Mouse (Mus musculus): ENCODE measurements around the gene Wrap73. TPM values are rescaled to one million over a fixed set of nuclear protein-coding genes. Genes with fewer than 3 reads are reported as not detected.

Wrap73 gene
- polyA plus RNA-seq, 1 experiment from 2014 or later: 46.3 TPM

GRCm38 (mm10) chr4:154163296-154163695, 21.1 kb downstream of the Wrap73 start:
- Histone ChIP-seq H3K36me3 (ENCODE audit: control insufficient read depth, insufficient read depth, low read length) (peaks cover 3% of the 10 kb centered on the region; the same call in 1 of the 2 replicates), H3K27me3 (ENCODE audit: control insufficient read depth, insufficient read depth, low read length) (0 out of 2 replicates have a peak, but pooled peaks cover 2% of the 10 kb centered on the region), H3K4me3 (ENCODE audit: low read depth, low read length) (no peak overlapping the region), H3K9ac (ENCODE audit: low read length) (no peak overlapping the region), H3K4me1 (ENCODE audit: control insufficient read depth, insufficient read depth, low read length) (peaks cover 13% of the 10 kb centered on the region), H3K9me3 (ENCODE audit: control insufficient read depth, low read length) (no peaks in the 10 kb centered on the region), H3K4me2 (no peak overlapping the region), H3K27ac (ENCODE audit: low read depth, low read length) (no peak overlapping the region)
- DNase-seq (ENCODE audit: low spot score, missing footprints) (peak; percentile 99), ATAC-seq (ENCODE audit: low FRiP score) (no peak)
- 12% methylated on average over 7 of the region's 7 CpGs for WGBS

DNA sequence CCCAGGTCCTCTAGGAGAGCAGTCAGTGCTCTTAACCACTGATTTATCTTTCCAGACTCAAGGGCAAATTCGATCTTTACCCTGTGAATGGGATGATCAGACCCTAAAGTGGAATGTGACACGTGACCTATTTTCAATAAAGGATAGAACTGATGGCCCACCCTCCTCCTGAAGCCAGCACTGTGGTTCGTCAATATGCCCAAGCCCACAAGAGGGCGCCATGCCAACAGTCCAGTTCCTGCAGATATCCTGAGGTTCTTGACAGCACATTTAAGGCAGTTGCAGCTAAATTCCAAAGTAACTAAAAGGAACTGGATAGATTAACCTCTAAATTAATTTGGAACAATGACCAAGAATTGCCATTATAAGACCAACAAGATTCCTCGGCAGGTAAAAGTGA, 24.9 kb downstream of the Wrap73 start:
- no peak overlapping the region for H3K9ac ChIP-seq (ENCODE audit: low read length)
- peaks cover 10% of the 10 kb centered on the region for H3K4me1 ChIP-seq (ENCODE audit: control insufficient read depth, insufficient read depth, low read length)
- DNase-seq (ENCODE audit: low spot score, missing footprints) (peak; percentile 96), ATAC-seq (ENCODE audit: low FRiP score) (no peak)
- WGBS: 25% methylated on average over 5 of the region's 5 CpGs
- no peak overlapping the region for H3K27ac ChIP-seq (ENCODE audit: low read depth, low read length)
- H3K9me3 ChIP-seq (ENCODE audit: control insufficient read depth, low read length): no peaks in the 10 kb centered on the region
- H3K27me3 ChIP-seq (ENCODE audit: control insufficient read depth, insufficient read depth, low read length): peaks cover 29% of the 10 kb centered on the region
- H3K36me3 ChIP-seq (ENCODE audit: control insufficient read depth, insufficient read depth, low read length): no peaks in the 10 kb centered on the region
- H3K4me3 ChIP-seq (ENCODE audit: low read depth, low read length): no peak overlapping the region
- no peak overlapping the region for H3K4me2 ChIP-seq

- Histone ChIP-seq H3K27me3 (ENCODE audit: control insufficient read depth, insufficient read depth, low read length) (peaks cover 29% of the 10 kb centered on the region), H3K4me2 (peak overlapping the region; percentile 95), H3K9me3 (ENCODE audit: control insufficient read depth, low read length) (no peaks in the 10 kb centered on the region), H3K9ac (ENCODE audit: low read length) (peak overlapping the region; percentile 39), H3K36me3 (ENCODE audit: control insufficient read depth, insufficient read depth, low read length) (no peaks in the 10 kb centered on the region), H3K4me3 (ENCODE audit: low read depth, low read length) (peak overlapping the region; percentile 57), H3K4me1 (ENCODE audit: control insufficient read depth, insufficient read depth, low read length) (peaks cover 16% of the 10 kb centered on the region), H3K27ac (ENCODE audit: low read depth, low read length) (no peak overlapping the region)
- 1% methylated on average over 15 of the region's 15 CpGs for WGBS
- DNase-seq (ENCODE audit: low spot score, missing footprints): peak; percentile 94
- ATAC-seq (ENCODE audit: low FRiP score): peak; percentile 45
Measured at GRCm38 (mm10) chr4:154170021-154170420, 27.8 kb downstream of the Wrap73 start.

DNA sequence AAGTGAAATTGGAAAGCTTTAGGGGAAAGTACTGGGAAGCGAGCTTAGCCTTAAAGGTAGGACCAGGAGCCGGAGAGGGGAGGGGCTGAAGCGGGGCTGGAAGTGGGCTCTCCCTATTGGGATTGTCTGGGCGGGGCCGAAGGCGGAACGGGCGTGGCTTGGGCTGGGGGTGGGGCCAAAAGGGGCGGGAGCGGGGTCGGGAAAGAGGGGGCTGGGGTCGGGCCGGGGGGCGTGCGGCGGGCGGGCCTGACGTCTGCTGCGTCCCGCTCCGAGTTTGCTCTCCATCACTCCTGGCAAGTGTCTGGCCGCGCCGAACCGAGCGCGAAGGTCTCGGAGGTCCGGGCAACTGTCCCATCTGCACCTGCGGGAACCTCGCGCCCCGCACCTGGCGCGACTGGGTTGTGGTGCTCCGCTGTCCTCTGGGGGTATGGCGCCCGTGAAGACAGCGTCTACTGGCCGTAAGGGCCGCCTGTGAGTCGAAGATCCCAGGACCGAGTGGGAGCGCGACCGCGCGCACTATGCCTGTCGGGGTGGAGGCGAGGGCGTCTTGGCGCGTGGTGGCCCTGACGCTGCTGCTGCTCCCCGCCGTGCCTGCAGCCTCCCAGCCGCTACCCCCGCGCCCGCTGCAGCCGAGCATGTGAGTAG, 28.5 kb downstream of the Wrap73 start, which contains the start of gene Megf6:
TSS of gene Megf6 (plus strand) at position 225 of the 645 bp plus-strand sequence.
- H3K4me3 ChIP-seq (ENCODE audit: low read depth, low read length): peak within 1 kb of the TSS; percentile 57
- H3K9ac ChIP-seq (ENCODE audit: low read length): peak within 1 kb of the TSS; percentile 73
- H3K27ac ChIP-seq (ENCODE audit: low read depth, low read length): no peak within 1 kb of the TSS; the same call in 1 of the 2 replicates
- H3K9me3 ChIP-seq (ENCODE audit: control insufficient read depth, low read length): no peaks in the 10 kb centered on the region
- WGBS: under 1% methylated on average over 48 of the region's 61 CpGs
- ATAC-seq (ENCODE audit: low FRiP score) (peak; percentile 86), DNase-seq (ENCODE audit: low spot score, missing footprints) (peak; percentile 98)
- H3K36me3 ChIP-seq (ENCODE audit: control insufficient read depth, insufficient read depth, low read length): no peaks in the 10 kb centered on the region
- H3K27me3 ChIP-seq (ENCODE audit: control insufficient read depth, insufficient read depth, low read length): peaks cover 29% of the 10 kb centered on the region
- H3K4me2 ChIP-seq: peak within 1 kb of the TSS; percentile 95
- H3K4me1 ChIP-seq (ENCODE audit: control insufficient read depth, insufficient read depth, low read length): peaks cover 16% of the 10 kb centered on the region

GRCm38 (mm10) chr4:154171151-154171930, 29.2 kb downstream of the Wrap73 start:
- Histone ChIP-seq H3K36me3 (ENCODE audit: control insufficient read depth, insufficient read depth, low read length) (no peaks in the 10 kb centered on the region), H3K9ac (ENCODE audit: low read length) (peak overlapping the region; percentile 73), H3K27me3 (ENCODE audit: control insufficient read depth, insufficient read depth, low read length) (peaks cover 29% of the 10 kb centered on the region), H3K4me1 (ENCODE audit: control insufficient read depth, insufficient read depth, low read length) (peaks cover 16% of the 10 kb centered on the region), H3K4me3 (ENCODE audit: low read depth, low read length) (peak overlapping the region; percentile 57), H3K4me2 (peak overlapping the region; percentile 95), H3K27ac (ENCODE audit: low read depth, low read length) (no peak overlapping the region; the same call in 1 of the 2 replicates), H3K9me3 (ENCODE audit: control insufficient read depth, low read length) (no peaks in the 10 kb centered on the region)
- WGBS: 1% methylated on average over 37 of the region's 37 CpGs
- ATAC-seq (ENCODE audit: low FRiP score) (peak; percentile 56), DNase-seq (ENCODE audit: low spot score, missing footprints) (peak; percentile 96)

GRCm38 (mm10) chr4:154171931-154172604, 29.9 kb downstream of the Wrap73 start:
- DNase-seq (ENCODE audit: low spot score, missing footprints) (peak; percentile 90), ATAC-seq (ENCODE audit: low FRiP score) (no peak)
- peak overlapping the region; percentile 73 for H3K9ac ChIP-seq (ENCODE audit: low read length)
- H3K4me2 ChIP-seq: peak overlapping the region; percentile 95
- peak overlapping the region; percentile 57 for H3K4me3 ChIP-seq (ENCODE audit: low read depth, low read length)
- H3K36me3 ChIP-seq (ENCODE audit: control insufficient read depth, insufficient read depth, low read length): no peaks in the 10 kb centered on the region
- WGBS: 42% methylated on average over 13 of the region's 13 CpGs
- no peak overlapping the region for H3K27ac ChIP-seq (ENCODE audit: low read depth, low read length)
- H3K4me1 ChIP-seq (ENCODE audit: control insufficient read depth, insufficient read depth, low read length): peaks cover 16% of the 10 kb centered on the region
- no peaks in the 10 kb centered on the region for H3K9me3 ChIP-seq (ENCODE audit: control insufficient read depth, low read length)
- H3K27me3 ChIP-seq (ENCODE audit: control insufficient read depth, insufficient read depth, low read length): peaks cover 29% of the 10 kb centered on the region

DNA sequence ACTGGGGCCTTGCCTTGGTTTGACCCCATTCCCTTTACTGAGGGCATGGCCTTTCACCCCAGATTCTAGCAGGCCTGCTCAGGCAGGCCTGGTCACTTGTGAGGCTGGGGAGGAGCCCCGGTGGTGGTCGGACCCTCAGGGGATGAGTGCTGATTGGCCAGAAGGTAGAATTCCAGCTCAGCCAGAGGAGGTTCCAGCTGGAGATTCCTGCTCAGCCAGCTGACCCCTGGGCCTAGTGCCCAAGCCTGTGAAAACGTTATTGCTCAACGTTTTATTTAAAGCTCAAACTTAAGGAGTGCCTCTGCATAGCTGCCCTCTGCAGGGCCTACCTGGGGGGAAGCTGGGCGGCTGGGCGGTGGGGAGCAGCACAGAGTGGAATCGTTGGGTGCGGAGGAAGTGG, 35.1 kb downstream of the Wrap73 start:
- no peaks in the 10 kb centered on the region for H3K9me3 ChIP-seq (ENCODE audit: control insufficient read depth, low read length)
- no peak overlapping the region for H3K27ac ChIP-seq (ENCODE audit: low read depth, low read length)
- H3K27me3 ChIP-seq (ENCODE audit: control insufficient read depth, insufficient read depth, low read length): no peaks in the 10 kb centered on the region; the same call in none of the 2 replicates
- ATAC-seq (ENCODE audit: low FRiP score) (no peak), DNase-seq (ENCODE audit: low spot score, missing footprints) (no peak)
- no peak overlapping the region for H3K4me2 ChIP-seq
- H3K4me3 ChIP-seq (ENCODE audit: low read depth, low read length): no peak overlapping the region
- H3K36me3 ChIP-seq (ENCODE audit: control insufficient read depth, insufficient read depth, low read length): no peaks in the 10 kb centered on the region
- H3K9ac ChIP-seq (ENCODE audit: low read length): no peak overlapping the region
- 75% methylated on average over 8 of the region's 8 CpGs for WGBS
- peaks cover 4% of the 10 kb centered on the region; the same call in 1 of the 2 replicates for H3K4me1 ChIP-seq (ENCODE audit: control insufficient read depth, insufficient read depth, low read length)

- H3K9ac ChIP-seq (ENCODE audit: low read length): no peak overlapping the region
- ATAC-seq (ENCODE audit: low FRiP score): no peak
- no peaks in the 10 kb centered on the region for H3K27me3 ChIP-seq (ENCODE audit: control insufficient read depth, insufficient read depth, low read length)
- H3K9me3 ChIP-seq (ENCODE audit: control insufficient read depth, low read length): no peaks in the 10 kb centered on the region
- no peak overlapping the region for H3K4me2 ChIP-seq
- no peak for DNase-seq (ENCODE audit: low spot score, missing footprints)
- no peaks in the 10 kb centered on the region for H3K4me1 ChIP-seq (ENCODE audit: control insufficient read depth, insufficient read depth, low read length)
- WGBS: 94% methylated on average over 7 of the region's 7 CpGs
- H3K36me3 ChIP-seq (ENCODE audit: control insufficient read depth, insufficient read depth, low read length): no peaks in the 10 kb centered on the region; the same call in 1 of the 2 replicates
- no peak overlapping the region for H3K4me3 ChIP-seq (ENCODE audit: low read depth, low read length)
- H3K27ac ChIP-seq (ENCODE audit: low read depth, low read length): no peak overlapping the region
Measured at GRCm38 (mm10) chr4:154181001-154181400, 38.8 kb downstream of the Wrap73 start.
